Mouse (Mus musculus) liver, postnatal 0 days (tissue): Measurements from ENCODE around the gene Cep350. TPM values are rescaled to one million over a fixed set of nuclear protein-coding genes. Genes with fewer than 3 reads are reported as not detected.

Experiments
- ATAC-seq: fragments of 200-750 bp; cut with Nextera tagmentation; 2 replicates; pipeline ENCODE4 v1.8.0; 2017; ENCODE audit warnings: mild to moderate bottlenecking, moderate library complexity
- DNase-seq: peaks from one replicate; pipeline ENCODE4 v3.0.0-alpha.2; 2016
- H3K27ac ChIP-seq: fragments of 300-500 bp; sonication (generic); 2 replicates; pipeline ENCODE4 v1.5.1; 2014; ENCODE audit warnings: antibody characterized with exemption, moderate library complexity, mild to moderate bottlenecking, low read depth
- H3K27me3 ChIP-seq: fragments of 300-500 bp; sonication (generic); 2 replicates; pipeline ENCODE4 v1.6.1; 2014; ENCODE audit warnings: low read length, control low read depth, mixed read lengths; ENCODE audit not compliant: insufficient read depth
- H3K36me3 ChIP-seq: fragments of 300-500 bp; sonication (generic); replicated peaks from 2 replicates; pipeline ENCODE4 v1.6.1; 2014; ENCODE audit warnings: mild to moderate bottlenecking, control low read depth, low read length, moderate library complexity, mixed read lengths; ENCODE audit not compliant: insufficient read depth
- H3K4me1 ChIP-seq: fragments of 300-500 bp; sonication (generic); 2 replicates; pipeline ENCODE4 v1.6.1; 2014; ENCODE audit warnings: antibody characterized with exemption, mild to moderate bottlenecking, control low read depth; ENCODE audit not compliant: insufficient read depth
- H3K4me2 ChIP-seq: fragments of 300-500 bp; sonication (generic); 2 replicates; pipeline ENCODE4 v1.6.1; 2014; ENCODE audit warnings: low read depth, mild to moderate bottlenecking, low read length, moderate library complexity, mixed read lengths
- H3K4me3 ChIP-seq: fragments of 300-500 bp; sonication (generic); 2 replicates; pipeline ENCODE4 v1.5.1; 2014; ENCODE audit warnings: low read depth, low read length
- H3K9ac ChIP-seq: fragments of 300-500 bp; sonication (generic); replicated peaks from 2 replicates; pipeline ENCODE4 v1.6.1; 2014; ENCODE audit warnings: mild to moderate bottlenecking, moderate library complexity
- H3K9me3 ChIP-seq: fragments of 300-500 bp; sonication (generic); 2 replicates; pipeline ENCODE4 v1.6.1; 2016; ENCODE audit warnings: mild to moderate bottlenecking, control low read depth, low read length, mixed read lengths
- CTCF ChIP-seq: sonication (generic); IDR thresholded peaks from 2 replicates; pipeline ENCODE4 v1.5.1; 2016; ENCODE audit warnings: antibody characterized with exemption, low read depth
- EP300 ChIP-seq: IDR thresholded peaks from 2 replicates; pipeline ENCODE4 v1.6.1; 2016; ENCODE audit warnings: antibody characterized with exemption, low read depth, mild to moderate bottlenecking
- WGBS: fragments of 180-500 bp; shearing (Covaris S2); extraction: QIAGEN DNeasy Blood & Tissue Kit; methylation state at CpG from one replicate; pipeline ENCODE4 v1.1.7; 2014; ENCODE audit not compliant: insufficient replicate concordance; 5-methylcytosine and 5-hydroxymethylcytosine counted together
- polyA plus RNA-seq: library from polyadenylated mRNA; unstranded; fragments of >200 nt; fragmentation: Nextera tagmentation; extraction: Ambion mirVana; gene quantifications from 2 replicates; pipeline ENCODE4 v1.2.1, GENCODE M21; 2015

The Cep350 gene
- polyA plus RNA-seq, 1 experiment from 2014 or later: 5.7 TPM

- H3K9ac ChIP-seq: peak overlapping the region; percentile 97
- H3K9me3 ChIP-seq: no peaks in the 10 kb centered on the region
- ATAC-seq (no peak), DNase-seq (peak; percentile 24)
- H3K36me3 ChIP-seq: no peaks in the 10 kb centered on the region
- peaks cover 21% of the 10 kb centered on the region for H3K4me1 ChIP-seq
- no peaks in the 10 kb centered on the region for H3K27me3 ChIP-seq
- peak overlapping the region; percentile 93 for H3K4me3 ChIP-seq
- TF ChIP-seq CTCF (peak; percentile 38), EP300 (peak; percentile 27; the same call in 1 of the 2 replicates)
- 4% methylated on average over 19 of the region's 19 CpGs for WGBS
- H3K27ac ChIP-seq: peak overlapping the region; percentile 95
- H3K4me2 ChIP-seq: peak overlapping the region; percentile 90
These were observed 794 bp upstream of the Cep350 start for GRCm38 (mm10) chr1:155973719-155974379.

- Histone ChIP-seq H3K4me2 (peak overlapping the region; percentile 74), H3K4me1 (peaks cover 26% of the 10 kb centered on the region), H3K27me3 (no peaks in the 10 kb centered on the region), H3K9ac (peak overlapping the region; percentile 97), H3K36me3 (no peaks in the 10 kb centered on the region), H3K4me3 (peak overlapping the region; percentile 93), H3K9me3 (no peaks in the 10 kb centered on the region), H3K27ac (peak overlapping the region; percentile 95)
- TF ChIP-seq CTCF: no peak
- TF ChIP-seq EP300: no peak
- DNase-seq: no peak
- peak; percentile 43 for ATAC-seq
- WGBS: 2% methylated on average over 35 of the region's 51 CpGs
These were observed 648 bp downstream of the Cep350 start for GRCm38 (mm10) chr1:155972146-155973067.

DNA sequence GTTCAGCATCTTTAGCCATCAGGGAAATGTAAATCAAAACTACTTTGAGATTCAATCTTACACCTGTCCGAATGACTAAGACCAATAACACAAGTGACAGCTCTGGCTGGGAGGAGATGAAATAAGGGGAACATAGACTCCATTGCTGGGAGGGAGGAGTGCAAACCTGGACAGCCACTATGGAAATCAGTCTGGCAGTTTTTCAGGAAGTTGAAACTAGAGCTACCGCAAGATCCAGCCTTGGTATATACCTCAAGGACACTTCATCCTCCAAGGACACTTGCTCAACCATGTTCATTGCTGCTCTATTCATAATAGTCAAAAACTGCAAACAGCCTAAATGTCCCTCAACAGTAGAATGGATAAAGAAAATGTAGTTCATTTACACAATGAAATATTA is 23.9 kb downstream of the Cep350 start:
- Histone ChIP-seq H3K27me3 (no peaks in the 10 kb centered on the region), H3K36me3 (peaks cover 46% of the 10 kb centered on the region), H3K9me3 (peaks cover 2% of the 10 kb centered on the region; the same call in 1 of the 2 replicates), H3K4me3 (no peak overlapping the region), H3K4me2 (no peak overlapping the region), H3K4me1 (no peaks in the 10 kb centered on the region), H3K27ac (no peak overlapping the region), H3K9ac (no peak overlapping the region)
- DNase-seq: no peak
- TF ChIP-seq CTCF (no peak), EP300 (no peak)
- WGBS: 84% methylated on average over 2 of the region's 2 CpGs
- ATAC-seq: no peak

DNA sequence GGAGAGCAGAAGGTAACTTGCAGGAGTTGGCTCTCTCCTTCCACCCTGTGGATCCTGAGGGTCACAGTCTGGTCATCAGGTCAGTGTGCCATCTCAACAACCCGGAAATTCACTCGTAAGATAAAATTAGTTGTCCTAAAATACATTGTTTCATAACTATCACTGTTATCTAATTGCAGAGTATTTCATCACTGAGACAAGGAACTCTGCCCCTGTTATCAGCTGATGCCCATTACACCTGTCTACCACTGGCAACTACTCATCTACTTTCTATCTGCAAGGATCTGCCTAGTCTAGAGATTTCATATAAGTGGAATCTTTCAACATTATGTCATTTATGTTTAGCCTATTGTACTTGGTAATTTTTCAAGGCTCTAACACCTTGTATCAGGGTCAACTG is 28.7 kb downstream of the Cep350 start:
- H3K27me3 ChIP-seq: no peaks in the 10 kb centered on the region
- TF ChIP-seq CTCF (no peak), EP300 (no peak)
- H3K9me3 ChIP-seq: peaks cover 2% of the 10 kb centered on the region; the same call in 1 of the 2 replicates
- no peak overlapping the region for H3K9ac ChIP-seq
- no peak overlapping the region for H3K4me2 ChIP-seq
- no peak overlapping the region for H3K27ac ChIP-seq
- no peak overlapping the region for H3K4me3 ChIP-seq
- no peak for ATAC-seq
- H3K4me1 ChIP-seq: no peaks in the 10 kb centered on the region
- peaks cover 43% of the 10 kb centered on the region for H3K36me3 ChIP-seq
- DNase-seq: no peak
- WGBS: 76% methylated on average over 2 of the region's 2 CpGs

DNA sequence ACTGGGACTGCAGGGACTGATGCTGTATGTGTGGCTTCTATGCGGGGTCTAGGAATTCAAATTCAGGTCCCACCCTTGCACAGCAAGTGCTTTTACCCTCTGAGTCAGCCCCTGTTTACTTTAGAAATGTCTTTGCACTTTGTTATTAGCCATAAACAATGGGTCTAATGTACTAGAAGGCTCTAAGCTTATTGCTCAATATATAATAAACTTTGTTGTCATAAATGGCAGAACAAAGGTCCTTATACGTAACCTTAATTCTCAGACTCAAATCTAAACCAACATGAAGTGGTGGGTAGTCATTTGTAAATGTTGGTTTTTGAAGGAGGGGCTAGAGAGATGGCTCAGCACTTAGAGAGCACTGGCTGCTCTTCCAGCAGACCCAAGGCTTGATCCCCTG is 35.6 kb downstream of the Cep350 start:
- ATAC-seq: no peak

GRCm38 (mm10) chr1:155934702-155935101 is 38.4 kb downstream of the Cep350 start:
- no peak for ATAC-seq
- Histone ChIP-seq H3K4me3 (no peak overlapping the region), H3K9ac (no peak overlapping the region), H3K36me3 (peaks cover 66% of the 10 kb centered on the region), H3K27me3 (no peaks in the 10 kb centered on the region), H3K9me3 (no peaks in the 10 kb centered on the region), H3K27ac (no peak overlapping the region), H3K4me2 (no peak overlapping the region), H3K4me1 (no peaks in the 10 kb centered on the region)
- no peak for TF ChIP-seq EP300
- no peak for TF ChIP-seq CTCF
- WGBS: 84% methylated on average over 2 of the region's 2 CpGs
- no peak for DNase-seq

More for the DNA sequence above, 35.6 kb downstream of the Cep350 start:
- peaks cover 62% of the 10 kb centered on the region for H3K36me3 ChIP-seq
- no peaks in the 10 kb centered on the region for H3K27me3 ChIP-seq
- TF ChIP-seq CTCF (no peak), EP300 (no peak)
- no peak for DNase-seq
- no peaks in the 10 kb centered on the region for H3K9me3 ChIP-seq
- H3K9ac ChIP-seq: no peak overlapping the region
- H3K4me1 ChIP-seq: no peaks in the 10 kb centered on the region
- no peak overlapping the region for H3K4me2 ChIP-seq
- no peak overlapping the region for H3K4me3 ChIP-seq
- H3K27ac ChIP-seq: no peak overlapping the region
- 98% methylated on average over 2 of the region's 2 CpGs for WGBS
